Mouse (Mus musculus) forebrain, embryonic 10.5 days (tissue): ENCODE measurements at regions not wholly inside any gene's neighbourhood (a gene's known extent, or its start where the extent isn't known, plus 50 kb on each side); places are given as distances from the start of the nearest gene placed in this dataset.
A peak's percentile ranks its signal among the peaks of the same experiment; 100 is the strongest.

Source experiments
- DNase-seq: peaks from one replicate; pipeline ENCODE4 v3.0.0-alpha.2; 2017; ENCODE audit warnings: low spot score; ENCODE audit errors: extremely low spot score
- H3K27ac ChIP-seq: fragments of 300-500 bp; sonication (generic); 2 replicates; pipeline ENCODE4 v1.5.1; 2016; ENCODE audit warnings: mild to moderate bottlenecking
- H3K27me3 ChIP-seq: fragments of 300-500 bp; sonication (generic); 2 replicates; pipeline ENCODE4 v1.6.1; 2016; ENCODE audit warnings: mild to moderate bottlenecking; ENCODE audit not compliant: poor library complexity, severe bottlenecking
- H3K36me3 ChIP-seq: fragments of 300-500 bp; sonication (generic); replicated peaks from 2 replicates; pipeline ENCODE4 v1.6.1; 2016; ENCODE audit warnings: mild to moderate bottlenecking, moderate library complexity
- H3K4me1 ChIP-seq: fragments of 300-500 bp; sonication (generic); 2 replicates; pipeline ENCODE4 v1.6.1; 2016
- H3K4me3 ChIP-seq: fragments of 300-500 bp; sonication (generic); 2 replicates; pipeline ENCODE4 v1.5.1; 2016; ENCODE audit warnings: mild to moderate bottlenecking, moderate library complexity
- H3K9me3 ChIP-seq: fragments of 300-500 bp; sonication (generic); 2 replicates; pipeline ENCODE4 v1.6.1; 2016; ENCODE audit warnings: mild to moderate bottlenecking, moderate library complexity
- WGBS: fragments of 180-500 bp; shearing (Covaris S2); methylation state at CpG from one replicate; pipeline ENCODE4 v1.1.7; 2016; 5-methylcytosine and 5-hydroxymethylcytosine counted together

GRCm38 (mm10) chr8:103403826-103404225 is 618.4 kb upstream of the Cdh11 start:
- H3K4me1 ChIP-seq, result no peaks in the 10 kb centered on the region; the same call in 1 of the 2 replicates
- DNase-seq, result no peak
- H3K27ac ChIP-seq, result no peak overlapping the region
- peaks cover 2% of the 10 kb centered on the region; the same call in 1 of the 2 replicates for H3K27me3 ChIP-seq
- no peaks in the 10 kb centered on the region for H3K36me3 ChIP-seq
- WGBS, result 88% methylated on average over 4 of the region's 4 CpGs
- no peak overlapping the region for H3K4me3 ChIP-seq
- H3K9me3 ChIP-seq, result 0 out of 2 replicates have a peak, but pooled peaks cover 3% of the 10 kb centered on the region

DNA sequence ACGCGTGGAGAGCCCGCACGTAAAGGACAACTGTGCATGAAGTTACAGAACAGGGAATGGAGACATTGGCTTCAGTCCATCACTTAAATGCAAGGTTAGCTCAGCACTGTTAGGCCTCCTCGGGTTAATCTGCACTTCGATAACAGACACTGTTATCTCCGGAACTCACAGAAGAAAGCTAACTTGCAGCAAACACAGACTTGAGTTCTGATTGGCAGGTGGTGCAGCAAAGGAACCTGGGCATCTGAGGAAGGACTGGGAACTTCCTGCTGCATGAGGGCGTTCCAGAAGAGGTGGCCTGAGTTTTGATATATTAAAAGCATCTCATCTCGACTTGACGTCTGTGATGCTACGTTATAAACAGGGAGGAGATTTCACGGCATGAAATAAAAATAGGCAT is 620.3 kb upstream of the Cdh11 start:
- no peak for DNase-seq
- 92% methylated on average over 12 of the region's 12 CpGs for WGBS

DNA sequence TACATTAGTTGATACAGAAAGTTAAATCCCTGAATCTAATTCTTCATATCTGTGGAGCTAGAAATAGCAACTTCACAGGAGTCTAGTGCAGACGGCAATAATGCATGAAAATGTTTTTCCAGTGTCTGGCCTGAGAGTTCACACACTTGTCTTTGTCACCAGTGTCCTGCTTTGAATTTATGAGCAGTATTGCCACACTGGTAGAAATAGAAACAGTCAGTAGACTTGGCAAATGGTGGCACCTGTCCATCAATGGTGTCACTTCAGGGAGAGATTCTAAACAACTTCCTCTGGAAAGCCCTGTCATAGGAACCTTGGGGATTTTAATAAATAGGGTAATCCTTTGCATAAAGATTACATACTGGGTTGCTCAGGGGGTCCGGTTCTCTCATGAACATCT is 621.5 kb upstream of the Cdh11 start:
- Histone ChIP-seq H3K27me3 (no peaks in the 10 kb centered on the region), H3K36me3 (no peaks in the 10 kb centered on the region), H3K4me3 (no peak overlapping the region), H3K9me3 (no peaks in the 10 kb centered on the region), H3K27ac (no peak overlapping the region), H3K4me1 (no peaks in the 10 kb centered on the region; the same call in 1 of the 2 replicates)
- no peak for DNase-seq
- WGBS, result 86% methylated on average over 2 of the region's 2 CpGs

More for the DNA sequence above, 620.3 kb upstream of the Cdh11 start:
- Histone ChIP-seq H3K27ac (no peak overlapping the region), H3K4me1 (no peaks in the 10 kb centered on the region; the same call in 1 of the 2 replicates), H3K36me3 (no peaks in the 10 kb centered on the region), H3K4me3 (no peak overlapping the region), H3K27me3 (no peaks in the 10 kb centered on the region), H3K9me3 (0 out of 2 replicates have a peak, but pooled peaks cover 3% of the 10 kb centered on the region)

GRCm38 (mm10) chr8:103407631-103408030 is 622.2 kb upstream of the Cdh11 start:
- DNase-seq, result no peak
- WGBS, result 93% methylated on average over 5 of the region's 5 CpGs
- no peaks in the 10 kb centered on the region; the same call in 1 of the 2 replicates for H3K4me1 ChIP-seq
- H3K36me3 ChIP-seq, result no peaks in the 10 kb centered on the region
- no peaks in the 10 kb centered on the region for H3K9me3 ChIP-seq
- no peak overlapping the region for H3K4me3 ChIP-seq
- H3K27ac ChIP-seq, result peak overlapping the region; percentile 37; the same call in 1 of the 2 replicates
- H3K27me3 ChIP-seq, result no peaks in the 10 kb centered on the region

DNA sequence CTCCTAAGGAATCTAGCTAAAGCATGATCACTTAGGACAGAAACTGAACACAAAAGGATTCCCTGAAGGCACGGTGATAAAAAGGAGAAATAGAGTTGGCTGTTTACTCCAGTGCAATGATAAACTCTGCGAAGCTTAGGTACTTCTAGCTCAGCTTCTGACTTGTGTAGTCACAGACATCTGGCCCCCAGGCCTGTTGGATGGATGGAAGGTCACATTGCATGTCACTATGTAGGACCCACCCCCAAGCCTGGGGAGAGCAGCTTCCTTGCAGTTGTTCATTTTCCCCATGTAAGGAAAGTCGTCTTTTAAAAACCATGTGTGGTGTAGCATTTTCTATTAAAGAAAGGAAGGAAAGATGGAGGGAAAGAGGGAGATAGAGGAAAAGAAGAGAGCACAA is 623.0 kb upstream of the Cdh11 start:
- WGBS, result 72% methylated on average over 3 of the region's 3 CpGs
- no peak for DNase-seq
- no peaks in the 10 kb centered on the region; the same call in 1 of the 2 replicates for H3K4me1 ChIP-seq
- no peak overlapping the region for H3K4me3 ChIP-seq
- H3K27ac ChIP-seq, result peak overlapping the region; percentile 58; the same call in 1 of the 2 replicates
- H3K36me3 ChIP-seq, result no peaks in the 10 kb centered on the region
- H3K9me3 ChIP-seq, result no peaks in the 10 kb centered on the region
- H3K27me3 ChIP-seq, result no peaks in the 10 kb centered on the region

DNA sequence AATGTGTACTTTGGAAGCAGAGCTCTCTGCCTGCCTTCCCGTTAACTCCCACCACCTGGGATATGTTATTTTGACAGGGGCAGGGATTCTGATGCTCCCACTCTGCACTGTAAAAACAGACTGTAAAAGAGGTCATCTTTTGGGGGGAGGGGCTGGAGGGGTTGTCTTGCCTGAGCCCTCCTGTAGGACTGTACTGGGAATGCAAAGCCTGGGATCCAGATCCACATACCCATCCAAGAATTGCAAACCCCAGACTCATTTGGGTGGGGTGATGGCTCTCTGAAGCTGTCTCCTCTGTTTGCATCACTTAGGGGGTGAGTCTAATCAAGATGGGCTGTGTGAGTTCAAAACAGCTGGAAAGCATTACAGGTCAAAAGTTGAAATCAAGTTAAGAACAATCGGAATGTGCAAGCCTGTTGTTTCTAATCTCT is 623.7 kb upstream of the Cdh11 start:
- Histone ChIP-seq H3K27me3 (no peaks in the 10 kb centered on the region), H3K4me3 (no peak overlapping the region), H3K27ac (peak overlapping the region; percentile 58; the same call in 1 of the 2 replicates), H3K36me3 (no peaks in the 10 kb centered on the region), H3K9me3 (no peaks in the 10 kb centered on the region), H3K4me1 (peaks cover 6% of the 10 kb centered on the region)
- DNase-seq, result peak; percentile 58
- 66% methylated on average over 2 of the region's 2 CpGs for WGBS

DNA sequence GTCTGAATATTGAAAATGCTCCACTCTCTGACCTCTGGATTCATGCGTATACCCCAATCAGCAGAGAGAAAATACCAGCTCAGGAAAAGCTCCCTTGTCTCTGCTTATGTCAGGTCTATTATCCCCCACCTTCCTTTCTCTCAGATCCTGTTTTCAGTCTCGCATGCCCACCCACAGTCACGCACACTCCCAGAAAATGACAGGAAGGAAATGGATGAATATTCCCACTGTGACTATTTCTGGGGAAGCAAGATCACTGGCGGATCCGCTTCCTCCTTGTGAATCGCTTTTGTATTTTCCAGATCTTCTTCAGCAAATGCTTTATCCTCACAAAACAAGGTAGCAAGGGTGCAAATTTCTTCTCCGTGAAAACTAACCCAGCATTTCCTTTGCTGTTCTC is 627.3 kb upstream of the Cdh11 start:
- peaks cover 13% of the 10 kb centered on the region for H3K4me1 ChIP-seq
- no peak overlapping the region for H3K4me3 ChIP-seq
- DNase-seq, result no peak
- H3K27me3 ChIP-seq, result no peaks in the 10 kb centered on the region
- no peak overlapping the region for H3K27ac ChIP-seq
- H3K36me3 ChIP-seq, result no peaks in the 10 kb centered on the region
- no peaks in the 10 kb centered on the region for H3K9me3 ChIP-seq
- WGBS, result 89% methylated on average over 7 of the region's 7 CpGs

- Histone ChIP-seq H3K27ac (0 out of 2 replicates have a peak overlapping the region, but pooled peaks have one; percentile 30), H3K4me1 (peaks cover 13% of the 10 kb centered on the region), H3K36me3 (no peaks in the 10 kb centered on the region), H3K27me3 (no peaks in the 10 kb centered on the region), H3K4me3 (no peak overlapping the region), H3K9me3 (no peaks in the 10 kb centered on the region)
- WGBS, result 71% methylated on average over 11 of the region's 11 CpGs
- DNase-seq, result peak; percentile 15
Observed at GRCm38 (mm10) chr8:103413589-103414575, 628.4 kb upstream of the Cdh11 start.

DNA sequence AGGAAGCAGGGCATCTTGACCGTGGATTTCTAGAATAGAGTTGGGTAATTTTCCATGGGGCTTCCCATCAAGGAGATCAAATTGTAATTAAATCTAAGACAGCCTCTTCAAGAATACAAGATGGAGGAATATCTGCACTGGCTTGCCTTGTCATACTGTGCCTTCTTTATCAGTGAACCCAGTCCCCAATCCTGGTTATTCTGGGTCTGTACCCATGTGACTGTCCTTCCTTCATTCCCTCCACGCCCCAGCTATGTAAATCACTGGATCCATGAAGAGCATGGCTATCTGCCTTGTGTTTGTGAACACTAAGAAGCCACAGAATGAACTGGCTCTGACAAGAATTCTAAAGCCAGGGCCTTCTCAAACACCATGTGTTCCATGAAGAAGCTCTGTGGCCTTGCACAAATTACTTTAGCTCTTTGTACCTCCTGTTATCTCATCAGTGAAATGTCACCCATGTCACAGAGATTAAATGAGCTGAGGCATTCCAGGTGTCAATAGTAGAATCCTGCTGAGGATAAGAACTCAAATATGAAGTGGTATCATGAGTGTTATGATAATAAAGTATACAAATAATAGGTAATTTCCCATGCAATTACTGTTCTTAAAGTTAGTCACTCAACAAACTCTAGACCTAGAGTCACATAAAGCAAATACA is 637.0 kb upstream of the Cdh11 start:
- no peak for DNase-seq
- Histone ChIP-seq H3K4me1 (no peaks in the 10 kb centered on the region), H3K27ac (no peak overlapping the region), H3K36me3 (no peaks in the 10 kb centered on the region), H3K27me3 (no peaks in the 10 kb centered on the region), H3K4me3 (no peak overlapping the region), H3K9me3 (no peaks in the 10 kb centered on the region)
- 92% methylated on average over 2 of the region's 2 CpGs for WGBS

- H3K27ac ChIP-seq, result no peak overlapping the region
- H3K4me3 ChIP-seq, result no peak overlapping the region
- H3K36me3 ChIP-seq, result no peaks in the 10 kb centered on the region
- DNase-seq, result no peak
- H3K4me1 ChIP-seq, result no peaks in the 10 kb centered on the region
- H3K9me3 ChIP-seq, result no peaks in the 10 kb centered on the region
- H3K27me3 ChIP-seq, result no peaks in the 10 kb centered on the region
- 78% methylated on average over 1 of the region's 1 CpGs for WGBS
Observed at GRCm38 (mm10) chr8:103425967-103426366, 640.5 kb upstream of the Cdh11 start.

- no peak for DNase-seq
- H3K4me1 ChIP-seq, result no peaks in the 10 kb centered on the region
- no peaks in the 10 kb centered on the region for H3K36me3 ChIP-seq
- H3K27me3 ChIP-seq, result no peaks in the 10 kb centered on the region
- H3K4me3 ChIP-seq, result no peak overlapping the region
- no peaks in the 10 kb centered on the region for H3K9me3 ChIP-seq
- WGBS, result 95% methylated on average over 3 of the region's 3 CpGs
- no peak overlapping the region for H3K27ac ChIP-seq
Observed at GRCm38 (mm10) chr8:103430874-103431492, 645.5 kb upstream of the Cdh11 start.

DNA sequence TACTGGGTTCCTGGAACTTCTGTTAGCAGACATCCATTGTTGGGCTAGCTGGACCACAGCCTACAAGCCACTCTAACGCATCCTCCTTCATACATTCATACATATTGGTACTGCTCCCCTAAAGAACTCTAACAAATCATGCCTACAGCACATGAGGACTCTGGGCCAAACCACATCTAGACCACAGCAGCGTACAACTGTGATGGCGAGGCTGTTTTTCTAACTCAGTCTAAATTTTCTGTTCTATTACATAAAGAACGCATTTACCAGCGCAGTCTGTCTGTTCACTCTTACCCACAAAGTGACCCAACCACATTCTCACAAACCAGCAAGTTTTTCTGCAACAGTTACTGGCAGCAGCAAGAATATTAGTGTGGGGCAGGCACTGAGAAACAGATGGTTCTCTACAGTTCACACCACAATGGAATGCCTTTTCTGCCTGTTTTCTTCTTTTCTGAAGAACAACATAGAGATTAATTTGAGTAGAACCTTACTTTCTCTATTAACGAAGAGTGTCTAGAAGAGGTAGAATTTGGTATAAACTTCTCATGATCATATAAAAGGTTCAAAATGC is 648.2 kb upstream of the Cdh11 start:
- no peaks in the 10 kb centered on the region for H3K4me1 ChIP-seq
- no peaks in the 10 kb centered on the region for H3K27me3 ChIP-seq
- DNase-seq, result no peak

More for the DNA sequence above, 648.2 kb upstream of the Cdh11 start:
- no peaks in the 10 kb centered on the region for H3K9me3 ChIP-seq
- 93% methylated on average over 6 of the region's 6 CpGs for WGBS
- no peak overlapping the region for H3K27ac ChIP-seq
- H3K4me3 ChIP-seq, result no peak overlapping the region
- no peaks in the 10 kb centered on the region for H3K36me3 ChIP-seq
